Mouse (Mus musculus) cerebellum, adult 18-20 months (tissue): ENCODE measurements around the gene Slc38a11.

ENCODE experiments used
- DNase-seq, 2 experiments: peaks; one replicate each; pipeline ENCODE4 v3.0.0; 2021

Gene Slc38a11

GRCm38 (mm10) chr2:65363828-65364497, at the start of gene Slc38a11:
TSS of gene Slc38a11 (minus strand) at chr2:65364034.
- DNase-seq, result no peak

DNA sequence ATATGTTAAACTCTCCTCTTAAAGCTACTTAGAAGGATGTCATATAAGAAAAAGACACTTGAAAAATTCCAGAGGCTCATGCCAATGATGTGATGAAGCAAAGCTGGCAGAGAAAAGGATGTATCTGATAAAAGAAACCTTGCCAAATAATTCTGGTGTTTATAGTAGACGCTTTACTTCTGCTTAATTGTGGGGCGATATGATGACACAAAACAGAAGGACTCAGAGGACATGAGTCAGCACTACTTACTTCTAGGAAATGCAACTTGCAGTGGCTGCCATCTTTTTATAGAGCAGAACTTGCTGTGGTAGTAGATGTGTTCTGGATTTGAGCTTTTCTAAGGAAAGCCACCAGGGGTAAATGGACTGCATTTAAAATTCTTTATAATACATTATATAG, 43.3 kb upstream of the Slc38a11 start:
- no peak for DNase-seq

- no peak for DNase-seq
These were observed 41.6 kb upstream of the Slc38a11 start for GRCm38 (mm10) chr2:65405407-65405806.

DNA sequence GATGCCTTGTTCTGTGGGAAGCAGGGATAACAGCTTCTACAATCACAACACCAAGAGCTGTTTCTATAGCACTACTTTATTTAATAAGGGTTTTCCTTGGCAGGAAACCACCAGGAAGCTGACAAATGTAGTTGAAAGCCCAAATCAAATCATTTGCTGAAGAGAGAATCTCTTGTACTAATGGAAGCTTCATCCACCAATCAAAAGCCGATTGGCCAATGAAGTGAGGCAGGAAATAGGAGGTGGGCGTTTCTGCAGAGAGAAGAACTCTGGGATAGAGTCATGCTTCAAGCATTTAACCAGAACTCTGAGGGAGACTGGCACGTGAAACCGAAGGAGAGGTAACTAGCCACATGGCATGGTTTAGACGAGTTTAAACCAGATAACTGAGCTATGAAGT, 38.2 kb upstream of the Slc38a11 start:
- DNase-seq, result no peak

- DNase-seq, result no peak
These were observed 36.1 kb upstream of the Slc38a11 start for GRCm38 (mm10) chr2:65399938-65400337.

DNA sequence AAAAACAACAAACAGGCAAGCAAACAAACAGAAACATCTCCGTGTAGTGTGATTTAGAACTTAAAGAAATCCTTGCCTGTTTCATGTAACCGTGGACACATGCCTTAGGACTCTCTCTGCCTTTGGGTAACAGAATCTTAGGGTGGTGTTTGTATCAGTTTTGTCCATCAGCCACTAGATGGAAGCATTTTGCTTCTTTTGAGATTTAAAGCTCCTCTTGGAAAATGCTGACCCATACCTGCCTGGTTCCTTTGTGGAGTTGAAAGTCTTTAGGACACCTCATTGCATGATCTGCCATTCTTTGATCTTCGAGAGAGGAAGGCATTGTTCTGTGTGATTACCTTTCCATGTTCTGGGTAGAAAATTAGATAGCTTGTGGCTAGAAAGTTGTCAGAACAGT, 32.3 kb upstream of the Slc38a11 start:
- no peak for DNase-seq

- no peak for DNase-seq
These were observed 29.2 kb upstream of the Slc38a11 start for GRCm38 (mm10) chr2:65393061-65393460.

GRCm38 (mm10) chr2:65391322-65391721, 27.5 kb upstream of the Slc38a11 start:
- DNase-seq, result no peak

- DNase-seq, result no peak
These were observed 21.0 kb upstream of the Slc38a11 start for GRCm38 (mm10) chr2:65384815-65385214.

- no peak for DNase-seq
These were observed 18.7 kb upstream of the Slc38a11 start for GRCm38 (mm10) chr2:65382485-65382884.

DNA sequence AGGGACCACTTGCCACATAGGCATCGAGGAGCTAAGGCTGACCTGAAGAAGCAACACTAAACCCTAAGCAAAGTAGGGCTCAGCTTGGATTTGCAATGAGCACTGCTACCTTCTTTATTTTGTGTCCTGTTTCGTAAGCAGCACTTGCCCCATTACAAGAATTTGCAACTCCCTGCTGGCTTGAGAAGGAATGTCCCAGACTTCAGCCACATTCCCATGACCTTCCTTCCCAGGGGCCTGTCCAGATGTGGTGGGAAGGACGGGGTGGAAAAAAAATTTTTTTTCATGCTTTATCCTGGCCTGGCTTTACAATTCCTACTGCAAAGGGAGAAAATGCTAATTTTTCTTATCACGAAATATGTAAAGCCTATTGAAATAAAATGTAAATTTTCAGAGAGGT, 14.6 kb upstream of the Slc38a11 start:
- no peak for DNase-seq

GRCm38 (mm10) chr2:65374410-65374809, 10.6 kb upstream of the Slc38a11 start:
- no peak for DNase-seq

DNA sequence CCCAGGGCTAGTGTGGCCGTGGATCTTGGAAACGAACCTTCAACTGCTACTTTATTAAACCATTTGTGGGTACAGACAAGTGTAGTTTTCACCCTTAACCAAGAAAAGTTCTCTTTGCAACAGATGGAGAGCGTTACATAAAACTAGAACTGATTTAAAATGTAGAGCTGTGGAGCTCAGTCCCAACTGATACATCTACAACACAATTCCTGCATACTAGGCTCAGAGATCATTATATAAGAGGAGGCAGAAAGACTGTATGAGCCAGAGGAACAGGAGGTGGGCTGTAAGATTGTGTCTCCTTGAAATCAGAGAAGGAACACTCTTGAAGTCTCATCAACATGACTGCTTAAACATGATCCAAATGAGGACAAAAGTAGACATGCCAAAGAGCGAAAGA, 9.2 kb upstream of the Slc38a11 start:
- no peak for DNase-seq

DNA sequence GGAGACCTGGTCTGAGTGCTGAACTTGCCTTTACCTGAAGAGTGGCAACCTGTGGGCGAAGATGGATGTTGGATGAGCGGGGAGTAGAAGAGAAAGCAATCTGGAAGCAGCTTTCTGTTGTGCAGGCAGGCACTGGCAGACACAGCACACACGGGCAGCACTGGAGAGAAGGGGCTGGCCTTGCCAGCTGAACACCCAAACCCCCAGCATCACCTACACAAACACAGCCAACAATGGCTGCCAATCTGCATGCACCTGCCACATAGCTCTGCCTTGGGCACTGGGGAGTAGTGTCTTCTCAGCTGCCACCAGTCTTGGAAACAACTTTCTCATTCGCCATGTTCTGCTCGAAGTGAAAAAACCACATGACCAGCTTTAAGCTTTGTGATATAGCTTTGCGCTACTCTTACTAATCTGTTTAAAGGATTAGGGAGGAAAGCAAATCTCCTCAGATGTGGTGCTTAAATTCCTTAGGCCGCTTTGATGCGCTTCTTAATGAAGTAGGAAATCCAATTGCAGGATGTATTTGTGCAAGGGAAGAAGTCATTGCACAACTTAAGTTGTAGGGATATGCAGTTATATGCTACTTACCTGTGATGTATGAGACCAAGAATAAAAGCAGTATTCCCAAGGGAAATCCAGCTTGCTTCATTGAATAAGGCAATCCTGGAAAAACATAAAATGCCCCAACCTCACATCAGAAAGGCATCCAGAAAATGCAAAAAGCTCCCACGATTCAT, 2.9 kb downstream of the Slc38a11 start:
- no peak for DNase-seq

- no peak for DNase-seq
These were observed 16.5 kb downstream of the Slc38a11 start for GRCm38 (mm10) chr2:65347367-65347766.

- DNase-seq, result no peak
These were observed 16.9 kb downstream of the Slc38a11 start for GRCm38 (mm10) chr2:65346915-65347314.

DNA sequence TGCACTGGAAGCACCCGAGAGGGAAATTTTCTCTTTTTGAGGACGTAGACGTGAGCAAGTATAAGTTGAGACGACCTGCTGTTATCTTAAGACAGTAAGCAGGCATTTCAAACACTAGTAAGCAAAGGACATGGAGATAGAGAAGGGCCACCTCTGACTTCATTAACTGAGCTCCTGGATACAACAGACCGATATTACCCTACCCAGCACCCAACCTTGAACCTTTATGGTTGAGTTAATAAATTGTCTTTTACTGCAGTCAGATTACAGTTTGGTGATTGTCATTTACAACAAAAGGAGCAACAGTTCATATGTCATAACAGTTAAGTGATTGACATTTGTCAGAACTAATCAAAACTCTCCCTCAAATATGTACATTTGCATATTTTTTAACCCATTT, 17.8 kb downstream of the Slc38a11 start:
- no peak for DNase-seq

- no peak for DNase-seq
These were observed 21.8 kb downstream of the Slc38a11 start for GRCm38 (mm10) chr2:65342057-65342456.

- DNase-seq, result no peak
These were observed 23.0 kb downstream of the Slc38a11 start for GRCm38 (mm10) chr2:65340839-65341238.

DNA sequence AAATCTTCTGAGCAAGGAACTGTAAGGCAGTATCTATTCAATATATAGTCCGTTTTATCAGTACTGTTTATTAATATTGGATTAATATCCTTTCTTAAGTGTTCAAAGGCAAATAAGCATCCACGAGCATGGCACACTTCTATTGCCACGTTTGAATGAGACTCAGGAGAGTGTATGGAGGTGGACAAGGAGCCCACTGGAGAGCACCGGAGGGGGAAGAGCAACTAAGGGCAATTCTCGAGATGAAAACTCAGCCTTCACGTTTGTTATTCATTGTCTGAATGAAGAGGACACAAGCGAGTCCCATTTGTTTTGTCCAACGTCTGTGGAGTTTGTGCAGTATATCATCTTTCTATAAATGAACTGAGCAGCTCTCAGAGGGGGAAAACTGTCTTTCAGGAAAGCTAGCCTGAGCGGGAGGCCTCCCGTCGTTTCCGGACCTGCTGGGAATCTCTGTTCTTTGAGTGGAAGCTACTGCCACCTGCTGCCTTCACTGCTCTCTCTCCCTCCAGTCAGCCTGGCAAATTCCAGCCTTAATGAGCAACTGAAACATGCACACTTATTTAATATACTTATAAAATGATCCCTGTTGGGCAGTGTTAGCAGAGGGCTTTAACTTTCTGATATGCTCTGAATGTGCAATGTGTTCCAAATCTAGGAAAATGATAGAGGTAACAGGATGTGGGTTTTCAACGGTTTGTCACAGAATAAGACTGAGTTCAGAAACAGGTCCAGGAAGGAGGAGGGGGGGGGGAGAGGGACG, 26.3 kb downstream of the Slc38a11 start:
- DNase-seq, result peak; percentile 8 to 25

GRCm38 (mm10) chr2:65336608-65337007, 27.2 kb downstream of the Slc38a11 start:
- no peak for DNase-seq

DNA sequence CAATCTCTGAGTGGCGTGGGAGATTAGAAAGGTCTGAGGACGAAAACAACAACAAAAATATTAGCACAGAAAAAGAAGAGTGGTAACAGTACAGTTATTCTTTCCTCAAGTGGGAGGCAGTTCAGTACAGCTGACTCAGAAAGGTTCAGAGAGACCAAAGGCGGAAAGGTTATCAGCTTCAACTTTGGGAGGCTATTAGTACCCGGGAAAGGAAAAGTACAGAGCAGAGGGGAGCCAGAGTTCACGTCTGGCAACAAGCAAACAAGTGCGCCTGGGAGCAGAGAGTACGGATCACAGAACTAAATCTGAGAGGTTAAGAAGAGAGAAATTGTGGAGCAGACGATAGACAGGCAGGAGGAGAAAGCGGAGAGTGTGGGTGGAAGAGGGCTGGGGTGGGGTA, 29.7 kb downstream of the Slc38a11 start:
- no peak for DNase-seq

DNA sequence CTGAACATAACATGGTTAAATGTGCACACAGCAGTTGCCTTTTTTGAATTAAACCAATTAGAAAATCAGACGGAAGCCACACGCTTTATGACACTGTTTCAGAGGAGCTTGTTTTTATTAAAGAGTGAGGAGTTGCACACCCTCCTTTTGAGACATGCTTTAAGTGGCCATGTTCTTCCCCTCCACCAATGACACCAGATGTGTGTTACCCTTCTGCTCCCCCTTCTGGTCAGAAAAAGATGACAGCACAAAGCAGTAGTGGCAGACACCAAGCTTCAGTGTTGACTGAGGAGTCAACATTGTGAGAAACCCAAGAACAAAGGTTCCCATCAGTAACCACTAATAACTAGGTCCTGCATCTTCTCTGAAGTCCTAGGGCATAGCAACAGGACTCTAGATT, 32.5 kb downstream of the Slc38a11 start:
- DNase-seq, result peak in 1 of 2 experiments; percentile 9
